Mouse (Mus musculus): Measurements from ENCODE around the gene Tmem59l.

Tmem59l gene

DNA sequence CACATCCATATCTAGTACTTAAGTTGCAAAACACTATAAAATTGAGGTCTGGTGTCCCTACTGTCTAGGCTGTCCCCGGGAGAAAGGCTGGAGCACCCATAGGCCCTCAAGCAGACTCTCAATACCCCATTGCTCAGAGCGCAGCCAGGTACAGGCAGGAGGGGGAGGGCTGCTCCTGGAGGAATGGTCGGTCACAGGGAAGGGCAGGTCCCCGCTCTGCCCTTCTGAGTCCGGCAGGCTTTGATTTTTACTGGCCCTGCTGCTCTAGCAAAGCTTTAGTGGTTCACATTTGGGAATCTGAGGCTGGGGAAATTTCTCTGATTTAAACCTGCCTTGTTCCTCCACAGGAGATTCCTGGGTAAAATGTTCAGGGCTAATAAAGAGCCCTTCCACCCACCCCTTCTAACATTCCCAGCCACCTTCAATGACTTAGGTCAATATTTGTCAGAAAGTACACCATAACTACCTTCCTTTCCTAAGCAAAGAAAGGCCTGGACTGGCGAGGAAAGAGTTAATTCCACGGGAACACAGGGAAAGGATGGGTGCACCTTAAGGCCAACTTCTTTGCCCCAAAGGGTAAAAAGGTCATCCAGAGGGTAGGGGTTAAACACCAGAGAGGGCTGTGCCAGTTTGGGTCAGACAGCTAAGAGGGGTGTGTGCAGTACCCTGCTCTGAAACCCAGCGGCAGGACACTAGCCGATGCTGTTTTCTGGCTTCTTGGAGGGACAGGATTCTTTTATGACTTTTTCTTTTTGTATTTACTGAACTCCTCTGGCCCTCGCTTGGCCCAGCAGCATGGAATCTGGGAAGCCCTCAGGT is 3.1 kb upstream of the Tmem59l start:
- in situ Hi-C loops (cut with MboI, MseI), result no loop called here

DNA sequence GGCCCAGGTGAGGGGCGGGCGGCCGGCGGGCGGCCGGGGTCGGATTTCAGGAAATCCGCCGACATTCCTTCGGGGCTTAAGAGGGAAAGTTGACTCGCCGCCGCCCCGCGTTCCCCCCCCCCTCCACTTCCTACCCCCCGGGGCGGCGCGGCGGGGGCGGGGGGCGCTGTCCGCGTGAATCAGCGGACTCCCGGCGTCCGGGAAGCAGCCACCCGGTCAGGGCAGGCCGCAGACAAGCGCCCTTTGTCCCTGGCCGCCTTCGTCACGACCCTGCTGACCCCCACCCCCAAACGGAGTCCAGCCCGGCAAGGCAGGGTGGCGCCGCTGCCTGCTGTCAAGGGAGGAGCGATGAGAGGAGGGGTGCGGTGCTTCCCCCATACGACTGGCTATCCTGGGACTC is 2.4 kb upstream of the Tmem59l start:
- in situ Hi-C loops (cut with MboI, MseI), result no loop called here

DNA sequence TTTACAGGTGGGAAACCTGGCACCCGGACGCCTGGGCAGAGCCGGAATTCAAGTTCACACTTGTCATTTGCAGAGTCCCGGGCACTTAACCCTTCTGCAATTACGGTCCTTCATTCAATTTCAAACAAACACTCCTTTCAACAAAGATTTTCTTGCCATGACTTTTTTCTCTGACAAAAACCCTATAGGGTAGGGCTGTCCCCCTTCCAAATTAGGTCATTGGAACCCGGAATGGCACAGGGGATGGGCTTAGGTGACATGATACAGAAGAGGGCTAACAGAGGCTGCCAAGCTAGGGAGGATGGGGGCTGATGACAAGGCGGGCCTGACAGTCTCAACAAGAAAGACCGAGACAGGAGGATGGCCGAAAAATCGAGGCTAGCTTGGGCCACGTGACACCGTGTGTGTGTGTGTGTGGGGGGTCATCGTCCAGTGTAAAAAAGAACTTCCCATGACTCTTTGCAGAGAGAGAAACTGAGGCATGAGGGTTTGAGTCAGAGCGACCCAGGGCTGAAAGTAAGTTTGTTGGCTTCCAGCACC is 1.8 kb upstream of the Tmem59l start:
- in situ Hi-C loops (cut with MboI, MseI), result no loop called here

DNA sequence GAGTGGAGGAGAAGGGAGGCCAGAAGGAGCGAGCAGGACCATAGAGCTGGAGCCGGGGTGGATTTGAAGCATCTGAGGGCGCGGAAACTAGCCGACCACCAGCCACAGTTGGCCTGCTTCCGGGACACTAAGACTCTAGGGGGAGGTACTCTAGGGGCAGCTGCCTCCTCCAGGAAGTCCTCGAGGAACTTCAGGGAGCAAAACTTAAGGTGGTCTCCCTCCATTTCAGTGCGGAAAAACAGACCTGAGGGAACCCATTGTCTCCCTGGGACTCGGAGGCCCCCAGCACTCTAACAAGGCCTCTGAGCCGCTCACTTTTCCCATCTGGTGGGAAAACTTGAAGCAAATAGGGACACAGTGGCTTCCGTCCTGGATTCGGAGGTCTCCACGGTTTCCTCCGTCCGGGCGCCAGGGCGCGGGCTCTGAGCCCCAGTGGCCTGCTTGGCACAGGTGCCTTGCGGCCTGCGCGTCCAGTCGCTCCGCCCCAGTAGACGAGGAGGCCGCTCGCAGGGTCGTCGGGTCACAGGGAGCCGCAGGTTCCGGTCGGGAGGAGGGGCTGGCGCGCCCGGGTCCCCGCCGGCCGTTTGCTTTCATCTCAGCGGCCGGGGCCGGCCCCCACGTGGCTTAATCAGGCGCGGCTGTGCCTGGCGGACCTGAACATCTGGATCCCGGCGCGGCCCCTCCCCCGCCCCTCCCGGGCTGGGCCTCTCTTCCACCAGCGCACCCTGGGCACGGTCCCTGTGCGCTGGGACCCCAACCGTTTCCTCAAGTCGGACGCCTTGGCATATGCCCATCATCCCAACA is 1.0 kb upstream of the Tmem59l start:
- in situ Hi-C loops (cut with MboI, MseI), result no loop called here

DNA sequence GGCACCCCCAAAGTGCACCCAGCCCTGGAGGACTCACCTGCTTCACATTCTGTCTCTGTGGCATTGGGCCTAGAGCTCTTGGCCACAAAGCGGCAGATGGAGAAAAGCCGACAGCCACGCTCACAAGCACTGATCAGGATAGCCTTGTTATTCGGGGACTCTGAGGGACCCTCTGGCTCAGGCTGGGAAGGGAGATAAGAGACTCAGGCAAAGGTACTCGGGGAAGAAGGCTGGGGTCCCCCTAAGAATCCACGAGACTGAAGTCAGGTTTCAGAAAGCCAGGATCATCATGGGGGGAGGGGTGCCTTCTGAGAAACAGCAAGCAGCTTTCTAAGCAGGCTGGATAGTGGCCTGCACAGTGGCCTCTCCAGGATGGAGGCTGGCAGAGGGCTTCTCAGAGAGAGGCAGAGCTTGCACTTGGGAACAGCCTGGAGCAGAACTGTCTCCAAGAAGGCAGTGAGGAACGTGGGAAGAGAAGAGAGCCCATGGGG is 922 bp downstream of the Tmem59l start:
- in situ Hi-C loops (cut with MboI, MseI), result no loop called here

DNA sequence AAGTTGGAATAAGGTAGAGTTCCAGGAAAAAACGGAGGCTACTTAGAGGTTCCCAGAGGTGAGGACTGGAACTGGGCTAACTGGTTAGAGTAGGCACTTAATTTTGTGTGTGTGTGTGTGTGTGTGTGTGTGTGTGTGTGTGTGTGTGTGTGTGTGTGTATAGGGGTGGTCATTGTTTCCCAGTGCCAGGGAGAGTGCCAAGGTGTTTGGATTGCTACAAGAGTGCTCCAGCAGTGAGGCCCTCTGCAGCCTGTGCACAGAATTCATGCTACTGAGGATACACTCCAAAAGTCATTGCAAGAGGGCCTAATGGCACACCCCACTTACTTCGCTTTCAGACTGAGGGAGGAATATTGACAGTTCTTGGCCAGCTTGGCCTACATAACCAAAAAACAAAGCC is 4.2 kb downstream of the Tmem59l start:
- in situ Hi-C loops (cut with MboI, MseI), result no loop called here

DNA sequence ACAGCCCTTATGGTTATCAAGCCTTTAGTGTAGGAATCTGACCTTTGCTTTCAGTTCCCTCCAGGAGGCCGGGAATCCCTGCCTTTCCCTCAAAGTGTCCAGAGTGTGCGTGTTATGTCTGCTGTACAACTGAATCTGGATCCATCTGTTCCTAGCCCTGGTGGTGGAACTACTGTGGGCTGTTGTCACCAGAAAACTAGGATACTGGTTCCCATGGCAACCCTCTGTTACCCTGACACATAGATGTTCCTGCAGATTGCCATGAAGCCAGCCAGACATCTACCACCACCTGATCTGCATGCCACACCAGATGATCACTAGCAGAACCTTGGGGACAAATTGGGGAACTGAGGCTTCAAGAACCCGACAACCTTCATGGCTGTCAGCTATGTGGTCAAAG is 5.2 kb downstream of the Tmem59l start:
- in situ Hi-C loops (cut with MboI, MseI), result no loop called here

DNA sequence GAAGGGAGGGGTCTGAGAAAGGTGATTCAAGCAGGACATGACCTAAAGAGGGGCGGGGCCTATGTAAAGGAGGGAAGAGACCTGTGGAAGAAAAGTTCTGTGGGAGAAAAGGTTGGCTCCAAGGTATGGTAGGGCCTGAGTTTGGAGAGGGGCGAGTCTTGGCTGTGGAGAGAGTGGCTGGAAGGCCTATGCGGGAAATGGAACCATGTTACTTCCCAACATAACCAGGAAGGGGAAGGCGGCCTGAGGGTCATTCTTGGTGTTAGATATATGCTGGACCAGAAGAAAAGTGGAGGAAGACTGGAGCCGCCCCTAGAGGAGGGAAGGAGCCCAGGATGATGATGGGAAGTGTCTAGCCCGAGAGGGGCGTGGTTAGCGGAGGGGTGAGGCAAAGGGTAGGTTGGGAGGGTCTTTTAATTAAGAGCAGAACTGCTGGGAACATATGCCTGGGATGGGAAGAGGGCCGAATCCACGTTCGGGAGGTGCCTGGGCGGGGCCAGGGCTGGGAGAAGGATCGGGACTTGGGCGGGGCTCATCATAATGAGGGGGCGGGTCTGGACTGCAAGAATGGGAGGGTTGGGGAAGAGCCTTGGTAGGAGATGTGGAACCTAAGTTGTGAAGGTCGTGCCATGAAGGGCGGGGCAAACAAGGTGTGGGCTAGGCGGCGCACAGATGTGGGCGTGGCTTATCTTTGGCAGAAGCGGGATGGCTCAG is 9.7 kb downstream of the Tmem59l start:
- in situ Hi-C loops (cut with MboI, MseI), result no loop called here

DNA sequence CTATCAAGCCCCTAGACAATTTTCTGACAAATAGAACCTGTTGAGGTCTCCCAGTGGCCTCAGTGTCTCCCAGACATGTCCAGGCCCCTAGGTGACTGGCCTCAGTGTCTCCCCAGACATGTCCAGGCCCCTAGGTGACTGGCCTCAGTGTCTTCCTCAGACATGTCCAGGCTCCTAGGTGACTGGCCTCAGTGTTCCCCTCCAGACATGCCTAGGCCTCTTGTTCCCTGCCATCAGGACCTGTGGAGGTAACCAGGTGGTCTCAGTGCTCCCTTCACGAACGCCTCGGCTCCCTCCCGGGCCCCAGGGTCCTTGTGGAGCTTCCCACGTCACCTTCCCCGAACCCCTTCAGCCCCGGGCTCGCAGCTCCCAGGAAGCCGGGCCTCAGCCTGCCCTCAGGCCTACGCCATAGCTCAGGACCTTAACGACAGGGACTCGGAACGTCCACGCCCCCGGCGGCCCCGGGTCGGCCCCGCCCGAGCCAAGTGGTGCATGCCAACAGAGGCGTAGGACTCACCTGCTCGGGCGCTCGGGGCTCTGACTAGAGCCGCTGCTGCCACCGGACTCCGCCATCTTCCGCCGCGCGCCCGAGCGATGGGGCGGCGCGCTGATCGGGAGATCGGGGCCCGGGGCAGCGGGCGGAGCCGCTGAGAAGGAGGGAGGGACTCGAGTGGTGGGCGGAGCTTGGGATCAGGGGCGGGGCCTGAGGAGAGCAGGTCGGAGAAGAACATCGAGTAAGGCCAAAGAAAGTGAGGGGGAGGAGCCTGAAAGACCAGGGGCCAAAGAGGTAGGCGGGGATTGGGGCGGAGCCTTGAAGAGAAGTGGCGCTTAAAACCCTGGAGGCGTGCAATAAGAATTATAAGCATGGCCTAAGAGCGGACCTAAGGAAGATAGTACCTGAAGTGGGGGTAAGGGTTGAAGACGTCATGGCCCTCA is 10.6 kb downstream of the Tmem59l start, which contains the start of gene Klhl26:
TSS of gene Klhl26 (minus strand) at position 636 of the 936 bp plus-strand sequence.
- in situ Hi-C loops (cut with MboI, MseI), result no loop called here

DNA sequence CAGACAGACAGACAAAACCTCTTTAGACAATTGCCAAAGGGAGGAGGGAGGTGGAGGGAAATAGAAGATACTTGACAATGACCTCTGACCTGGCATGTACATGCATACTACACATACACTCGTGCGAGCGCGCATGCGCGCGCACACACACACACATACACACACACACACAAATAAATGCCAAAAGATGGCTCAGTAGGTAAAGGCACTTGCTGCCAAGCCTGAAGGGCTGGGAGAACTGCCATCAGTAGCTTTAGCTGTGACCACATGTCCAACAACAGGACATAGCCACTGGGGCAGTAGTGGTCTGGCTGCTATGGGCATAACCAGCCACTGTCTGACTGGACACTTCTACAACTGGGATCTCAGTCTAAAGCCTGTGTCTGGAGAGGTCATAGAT is 15.3 kb downstream of the Tmem59l start:
- in situ Hi-C loops (cut with MboI, MseI), result no loop called here

DNA sequence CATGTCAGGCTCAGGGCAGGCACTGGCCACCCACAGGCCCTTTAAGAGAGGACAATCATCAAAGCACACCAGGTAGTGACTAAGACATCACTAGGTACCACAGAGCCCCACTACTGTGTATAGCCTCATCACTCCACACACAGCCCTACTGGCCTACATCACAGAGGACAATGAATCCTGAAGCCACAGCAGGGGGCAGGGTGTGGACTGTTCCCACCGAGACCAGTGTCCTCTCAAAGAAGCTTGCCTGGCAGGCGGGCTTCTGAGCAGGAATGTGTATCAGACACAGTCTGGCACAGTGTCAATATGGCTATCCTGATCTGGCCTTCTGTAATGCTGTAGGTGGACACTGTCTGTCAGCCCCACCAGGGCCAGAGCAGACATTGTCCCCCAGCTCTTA is 17.2 kb downstream of the Tmem59l start:
- in situ Hi-C loops (cut with MboI, MseI), result no loop called here

DNA sequence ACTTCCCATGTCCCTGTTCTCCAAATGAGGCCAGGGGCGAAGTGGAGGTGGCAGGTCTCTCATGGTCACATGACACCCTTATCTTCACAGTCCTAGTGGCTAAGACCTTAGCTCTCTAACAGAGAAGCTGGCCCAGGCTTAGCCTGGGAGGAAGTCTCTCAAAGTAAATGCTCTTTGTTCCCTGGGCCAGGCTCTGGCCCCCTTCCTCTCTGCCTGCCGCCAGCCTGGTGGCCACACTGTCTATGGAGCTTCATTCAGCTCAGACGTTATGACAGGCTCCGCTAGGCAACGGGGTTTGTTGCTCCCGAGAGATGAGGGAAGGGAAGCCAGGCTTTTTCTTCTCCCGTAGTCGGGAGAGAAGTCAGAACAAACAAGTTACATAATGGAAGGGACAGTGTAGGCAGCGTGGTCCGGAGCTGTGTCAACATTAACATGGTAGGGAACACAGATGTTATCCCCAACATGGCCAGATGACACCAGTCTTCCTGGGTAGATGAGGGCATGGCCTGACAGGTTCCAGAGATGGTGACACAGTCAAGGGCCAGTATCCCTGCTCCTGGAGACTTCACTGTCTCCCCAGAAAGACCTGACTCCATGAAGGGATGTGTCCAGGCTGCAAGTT is 17.8 kb downstream of the Tmem59l start:
- in situ Hi-C loops (cut with MboI, MseI), result no loop called here

DNA sequence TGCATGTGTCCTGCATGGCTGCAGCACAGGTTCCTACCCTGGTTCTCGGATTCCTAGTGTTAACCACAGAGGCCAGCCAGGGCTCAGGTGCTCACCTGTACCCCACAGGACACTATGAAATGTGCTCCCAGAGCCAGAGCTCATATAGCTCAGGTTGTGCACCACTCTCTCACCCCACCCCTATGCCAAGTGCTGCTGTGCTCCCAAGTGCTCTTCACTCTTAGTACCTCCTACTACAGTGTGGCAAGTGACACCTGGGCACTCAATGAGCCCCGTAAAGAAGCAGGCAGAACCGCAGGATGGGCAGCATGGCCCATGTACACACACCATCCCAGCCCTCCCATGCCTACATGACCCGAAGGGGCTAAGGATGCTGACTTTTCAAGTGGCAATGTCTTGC is 18.4 kb downstream of the Tmem59l start:
- in situ Hi-C loops (cut with MboI, MseI), result no loop called here

DNA sequence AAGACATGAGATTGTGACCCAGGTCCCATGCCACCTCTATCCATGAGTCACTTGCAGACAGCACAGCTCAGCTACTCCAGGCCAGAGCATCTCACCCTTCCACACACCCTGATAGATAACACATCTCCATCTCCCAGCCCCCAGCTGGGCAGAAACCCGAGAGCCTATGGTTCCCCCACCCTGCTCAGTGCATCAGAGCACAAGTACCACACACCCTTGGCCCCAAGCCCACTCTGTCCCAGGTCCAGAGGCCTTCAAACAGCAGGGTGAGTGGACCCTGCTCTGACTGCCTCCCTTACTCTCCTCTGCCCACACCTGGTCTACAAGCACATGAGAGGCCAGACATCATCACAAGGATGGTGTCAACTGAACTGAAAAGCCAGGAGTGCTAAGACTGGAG is 19.3 kb downstream of the Tmem59l start:
- in situ Hi-C loops (cut with MboI, MseI), result no loop called here

DNA sequence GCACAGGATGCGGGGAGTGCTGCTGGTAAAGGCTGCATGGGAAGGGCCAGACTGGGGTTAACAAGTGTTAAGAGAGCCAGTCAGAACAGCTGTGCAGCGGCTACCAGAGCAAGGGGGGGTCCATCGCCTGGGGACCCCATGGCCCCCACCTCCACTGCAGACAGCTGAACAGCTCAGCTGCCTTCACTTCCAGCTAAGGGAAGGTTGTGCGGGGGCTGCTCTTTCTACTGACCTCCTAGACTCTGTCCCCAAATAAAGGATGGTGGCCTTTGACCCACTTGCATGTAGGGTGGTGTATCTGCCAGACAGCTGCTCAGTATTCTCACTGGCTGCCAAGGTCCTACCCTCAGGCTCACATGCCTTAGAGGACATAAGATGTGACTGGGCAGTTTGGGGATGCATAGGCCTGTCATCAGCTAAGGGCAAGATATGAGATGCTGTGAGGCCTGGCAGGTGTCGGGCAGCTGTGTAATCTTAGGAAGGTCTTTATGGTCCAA is 19.9 kb downstream of the Tmem59l start:
- in situ Hi-C loops (cut with MboI, MseI), result no loop called here

DNA sequence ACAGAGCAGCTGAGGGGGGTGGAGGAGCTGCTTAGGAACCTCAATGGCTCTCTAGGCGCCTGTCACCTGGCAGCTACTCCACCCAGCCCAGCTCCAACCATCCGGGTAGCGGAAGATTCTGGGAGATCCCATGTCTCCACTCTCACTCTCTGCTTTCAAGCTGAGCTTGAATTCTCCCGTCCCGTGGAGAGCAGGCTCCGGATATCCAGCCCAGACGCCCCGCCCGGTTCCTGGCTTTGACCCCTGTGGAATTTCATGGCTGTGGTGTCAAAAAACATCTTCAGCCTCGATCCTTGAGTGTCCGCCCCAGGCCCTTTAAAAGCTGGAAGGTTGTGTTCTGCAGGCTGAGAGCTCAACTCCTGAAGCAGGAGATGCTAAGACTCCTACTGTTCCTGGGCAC is 20.4 kb downstream of the Tmem59l start:
- in situ Hi-C loops (cut with MboI, MseI), result no loop called here

DNA sequence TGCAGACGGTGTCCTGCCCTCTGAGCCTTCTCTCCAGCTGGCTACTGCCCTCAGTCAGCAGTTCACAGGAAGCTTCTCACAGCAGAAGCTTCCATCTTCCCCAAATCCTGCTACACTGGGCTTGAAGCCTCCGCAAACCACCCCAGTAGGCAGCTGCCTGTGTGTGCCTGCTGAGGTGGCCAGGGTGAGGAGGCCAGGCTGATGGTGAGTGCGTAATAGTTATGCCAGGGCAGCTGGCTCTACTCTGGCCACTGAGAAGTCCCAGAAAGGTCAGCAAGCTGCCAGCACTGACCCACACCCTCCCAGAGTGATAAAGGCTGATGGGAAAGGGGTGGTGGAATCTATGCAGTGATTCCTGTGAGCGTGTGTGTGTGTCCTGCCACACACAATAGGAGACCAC is 20.9 kb downstream of the Tmem59l start:
- in situ Hi-C loops (cut with MboI, MseI), result no loop called here

DNA sequence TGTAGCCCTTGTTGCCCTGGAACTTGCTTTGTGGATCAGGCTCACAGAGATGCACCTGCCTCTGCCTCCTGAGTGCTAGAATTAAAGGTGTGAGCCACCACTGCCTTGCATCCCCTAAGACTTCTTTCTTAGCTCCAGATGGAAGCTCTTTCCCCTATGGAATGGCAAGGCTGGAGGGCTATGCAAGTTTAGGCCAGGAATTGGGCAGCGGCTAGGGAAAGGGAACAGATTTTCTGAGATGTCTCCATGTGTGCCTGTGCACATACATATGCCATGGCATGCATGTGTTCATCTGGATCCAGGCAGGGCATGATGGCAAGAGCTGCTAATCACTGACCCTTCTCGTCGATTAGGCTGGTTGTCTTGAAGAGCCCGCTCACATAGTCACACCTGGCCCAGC is 21.5 kb downstream of the Tmem59l start:
- in situ Hi-C loops (cut with MboI, MseI), result no loop called here

DNA sequence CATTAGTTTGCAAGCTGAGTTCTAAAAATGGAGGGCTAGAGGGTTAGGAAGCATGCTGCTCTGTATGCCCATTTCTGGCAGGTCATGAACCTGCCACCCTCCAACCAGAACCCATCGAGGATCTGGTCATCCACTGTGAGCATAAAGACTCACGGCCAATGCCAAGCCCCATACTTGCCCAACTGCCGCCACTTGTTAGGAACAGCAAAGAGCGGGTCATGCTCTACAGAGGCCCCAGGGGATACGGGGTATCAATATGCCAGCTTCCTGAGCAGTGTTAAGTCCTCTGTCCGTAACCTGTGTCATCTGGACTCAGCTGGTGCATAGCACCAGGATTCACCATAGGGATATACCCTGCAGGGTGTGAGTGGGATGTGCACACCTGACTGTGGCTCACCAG is 23.0 kb downstream of the Tmem59l start:
- in situ Hi-C loops (cut with MboI, MseI), result no loop called here

DNA sequence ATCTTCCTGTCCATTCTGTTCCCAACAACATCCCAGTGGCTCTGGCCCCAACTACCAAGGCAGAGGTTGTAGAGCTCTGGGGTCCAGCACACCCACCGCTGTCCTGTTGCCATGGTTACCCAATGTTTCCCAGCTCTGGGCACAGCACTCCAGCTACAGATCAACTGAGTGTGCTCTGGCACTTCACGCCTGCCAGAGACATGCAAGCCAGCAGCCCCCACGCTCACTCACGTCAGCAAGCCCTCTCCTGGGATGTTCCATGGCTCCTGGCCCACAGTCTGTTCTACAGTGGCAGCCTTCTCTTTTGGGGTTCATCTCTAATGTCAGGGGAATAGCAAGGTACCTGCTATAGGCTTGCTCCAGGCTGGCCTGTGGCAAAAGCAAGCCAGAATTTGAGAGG is 23.9 kb downstream of the Tmem59l start:
- in situ Hi-C loops (cut with MboI, MseI), result no loop called here

Data from regulatory T cell (primary cell).